18 mouse cellular contexts compared by ENCODE assay signal in genomic region chr10:127101151-127101550, GRCm38 (mm10). TPM values are rescaled to one million over a fixed set of nuclear protein-coding genes. Genes with fewer than 3 reads are reported as not detected.
"Had no signal": no experiment of that assay in that cellular context is flagged by ENCODE, and none has a peak within 500 bp of the region (broad histone marks: within the 10 kb centered on the region; RNA-seq: fewer than 3 reads in every experiment).

No protein-coding gene starts in this region.

- H3K9ac ChIP-seq: intestine, embryonic 15.5 days; kidney, embryonic 15.5 days; liver, embryonic 14.5 days had no signal

- H3K4me3 ChIP-seq: intestine, embryonic 15.5 days; kidney, embryonic 15.5 days; left cerebral cortex, adult 2 months had no signal

- DNase-seq: kidney, adult 11 months; kidney, adult 8-10 months; kidney, postnatal 10 days; kidney, postnatal 36 days; layer of hippocampus, postnatal 36 days; lung, adult 2 months; lung, postnatal 14 days; midbrain, embryonic 14.5 days; thymus, adult 2 months; thymus, postnatal 14 days; thymus, postnatal 4 days had no signal

- H3K27ac ChIP-seq: intestine, embryonic 15.5 days; kidney, embryonic 15.5 days; left cerebral cortex, adult 2 months; stomach, postnatal 0 days had no signal

- H3K36me3 ChIP-seq: intestine, embryonic 15.5 days had no signal

- H3K9me3 ChIP-seq: intestine, embryonic 15.5 days; kidney, embryonic 15.5 days had no signal

- ATAC-seq: intestine, embryonic 15.5 days had no signal

- H3K4me2 ChIP-seq: intestine, embryonic 15.5 days; kidney, embryonic 15.5 days; midbrain, embryonic 11.5 days had no signal

- H3K27me3 ChIP-seq: intestine, embryonic 15.5 days; kidney, embryonic 15.5 days had no signal

- H3K4me1 ChIP-seq: intestine, embryonic 15.5 days; kidney, embryonic 15.5 days had no signal

RNA-seq across cellular contexts. Expression of gene March9, which starts 41.2 kb away (rescaled TPM):
- total RNA-seq: megakaryocyte-erythroid progenitor cell, adult 5-6 weeks had no signal
